Mouse (Mus musculus): ENCODE data around the gene Cd79b. TPM values are rescaled to one million over a fixed set of nuclear protein-coding genes. Genes with fewer than 3 reads are reported as not detected.

Cd79b gene
- total and polyA plus RNA-seq, 2 experiments from 2014 or later = 0.63 to 1.7 TPM

GRCm38 (mm10) chr11:106266431-106266830 lies 48.1 kb downstream of the Cd79b start:
- TF ChIP-seq CTCF (IDR thresholded peaks at IDR 0.05; ENCODE audit: low read depth) = no peak
- no peak overlapping the region for H3K4me3 ChIP-seq (ENCODE audit: low read length)

GRCm38 (mm10) chr11:106265570-106265969 lies 49.0 kb downstream of the Cd79b start:
- Histone ChIP-seq H3K36me3 (ENCODE audit: insufficient read depth, low read length) (peaks cover 52% of the 10 kb centered on the region), H3K9me3 (ENCODE audit: low read length) (no peaks in the 10 kb centered on the region), H3K9ac (replicated peaks; ENCODE audit: low read length) (no peak overlapping the region), H3K27ac (no peak overlapping the region), H3K4me3 (ENCODE audit: low read length) (no peak overlapping the region), H3K4me1 (ENCODE audit: insufficient read depth, low read length) (peaks cover 20% of the 10 kb centered on the region), H3K27me3 (ENCODE audit: insufficient read depth, low read length) (no peaks in the 10 kb centered on the region), H3K4me2 (ENCODE audit: low read depth, low read length) (no peak overlapping the region)
- no peak for TF ChIP-seq CTCF (IDR thresholded peaks at IDR 0.05; ENCODE audit: low read depth)
- ATAC-seq (no peak), DNase-seq (ENCODE audit: low spot score) (no peak)
- 91% methylated on average over 4 of the region's 4 CpGs for WGBS

More at GRCm38 (mm10) chr11:106266431-106266830, 48.1 kb downstream of the Cd79b start:
- no peak for ATAC-seq
- Histone ChIP-seq H3K4me1 (ENCODE audit: insufficient read depth, low read length) (peaks cover 26% of the 10 kb centered on the region), H3K36me3 (ENCODE audit: insufficient read depth, low read length) (peaks cover 51% of the 10 kb centered on the region), H3K27ac (0 out of 2 replicates have a peak overlapping the region, but pooled peaks have one; percentile 76), H3K9ac (replicated peaks; ENCODE audit: low read length) (no peak overlapping the region), H3K27me3 (ENCODE audit: insufficient read depth, low read length) (no peaks in the 10 kb centered on the region), H3K9me3 (ENCODE audit: low read length) (no peaks in the 10 kb centered on the region), H3K4me2 (ENCODE audit: low read depth, low read length) (0 out of 2 replicates have a peak overlapping the region, but pooled peaks have one; percentile 33)
- 91% methylated on average over 10 of the region's 10 CpGs for WGBS
- DNase-seq (ENCODE audit: low spot score) = no peak

GRCm38 (mm10) chr11:106264988-106265387 lies 49.6 kb downstream of the Cd79b start:
- H3K36me3 ChIP-seq (ENCODE audit: insufficient read depth, low read length) = peaks cover 52% of the 10 kb centered on the region
- no peaks in the 10 kb centered on the region for H3K9me3 ChIP-seq (ENCODE audit: low read length)
- peaks cover 15% of the 10 kb centered on the region for H3K4me1 ChIP-seq (ENCODE audit: insufficient read depth, low read length)
- no peak overlapping the region for H3K4me3 ChIP-seq (ENCODE audit: low read length)
- no peak overlapping the region for H3K27ac ChIP-seq
- no peak overlapping the region for H3K4me2 ChIP-seq (ENCODE audit: low read depth, low read length)
- H3K9ac ChIP-seq (replicated peaks; ENCODE audit: low read length) = no peak overlapping the region
- 91% methylated on average over 15 of the region's 15 CpGs for WGBS
- H3K27me3 ChIP-seq (ENCODE audit: insufficient read depth, low read length) = no peaks in the 10 kb centered on the region
- ATAC-seq (no peak), DNase-seq (ENCODE audit: low spot score) (no peak)
- TF ChIP-seq CTCF (IDR thresholded peaks at IDR 0.05; ENCODE audit: low read depth) = no peak

- Histone ChIP-seq H3K9ac (replicated peaks; ENCODE audit: low read length) (no peak overlapping the region), H3K36me3 (ENCODE audit: insufficient read depth, low read length) (peaks cover 52% of the 10 kb centered on the region), H3K27me3 (ENCODE audit: insufficient read depth, low read length) (no peaks in the 10 kb centered on the region), H3K4me2 (ENCODE audit: low read depth, low read length) (no peak overlapping the region), H3K27ac (no peak overlapping the region), H3K4me3 (ENCODE audit: low read length) (no peak overlapping the region), H3K4me1 (ENCODE audit: insufficient read depth, low read length) (peaks cover 14% of the 10 kb centered on the region), H3K9me3 (ENCODE audit: low read length) (no peaks in the 10 kb centered on the region)
- TF ChIP-seq CTCF (IDR thresholded peaks at IDR 0.05; ENCODE audit: low read depth) = no peak
- DNase-seq (ENCODE audit: low spot score) = no peak
- no peak for ATAC-seq
- WGBS = 90% methylated on average over 9 of the region's 9 CpGs
These were observed 50.6 kb downstream of the Cd79b start for GRCm38 (mm10) chr11:106263963-106264362.

Other genes with a start within 250 kb of the Cd79b start
- gene Taco1, start 248.7 kb downstream of the Cd79b start, total RNA-seq (2014; rRNA removed) = 19.4 and 28.9 TPM in 2 replicates
- gene Taco1, start 248.7 kb downstream of the Cd79b start, polyA plus RNA-seq (2015; fragmentation: Nextera tagmentation; extraction: Ambion mirVana) = 6.1 and 6.4 TPM in 2 replicates
- 26.7 and 38.0 TPM in 2 replicates for gene Map3k3, start 230.1 kb downstream of the Cd79b start, total RNA-seq (2014; rRNA removed)
- 8.9 and 9.1 TPM in 2 replicates for gene Map3k3, start 230.1 kb downstream of the Cd79b start, polyA plus RNA-seq (2015; fragmentation: Nextera tagmentation; extraction: Ambion mirVana)
- gene Gm10840, start 153.9 kb downstream of the Cd79b start, total RNA-seq (2014; rRNA removed) = not detected in 2 replicates
- gene Gm10840, start 153.9 kb downstream of the Cd79b start, polyA plus RNA-seq (2015; fragmentation: Nextera tagmentation; extraction: Ambion mirVana) = not detected in 2 replicates
- gene Limd2, start 153.9 kb downstream of the Cd79b start, total RNA-seq (2014; rRNA removed) = 72.2 and 80.6 TPM in 2 replicates
- gene Limd2, start 153.9 kb downstream of the Cd79b start, polyA plus RNA-seq (2015; fragmentation: Nextera tagmentation; extraction: Ambion mirVana) = 120 and 124 TPM in 2 replicates
- gene Strada, start 112.6 kb downstream of the Cd79b start, total RNA-seq (2014; rRNA removed) = 34.1 and 39.2 TPM in 2 replicates
- 23.6 and 25.0 TPM in 2 replicates for gene Strada, start 112.6 kb downstream of the Cd79b start, polyA plus RNA-seq (2015; fragmentation: Nextera tagmentation; extraction: Ambion mirVana)
- 15.2 and 16.9 TPM in 2 replicates for gene Ccdc47, start 98.4 kb downstream of the Cd79b start, total RNA-seq (2014; rRNA removed)
- gene Ccdc47, start 98.4 kb downstream of the Cd79b start, polyA plus RNA-seq (2015; fragmentation: Nextera tagmentation; extraction: Ambion mirVana) = 85.2 TPM in 2 replicates
- gene Ddx42, start 97.8 kb downstream of the Cd79b start, total RNA-seq (2014; rRNA removed) = 34.1 and 38.1 TPM in 2 replicates
- gene Ddx42, start 97.8 kb downstream of the Cd79b start, polyA plus RNA-seq (2015; fragmentation: Nextera tagmentation; extraction: Ambion mirVana) = 61.9 and 62.0 TPM in 2 replicates
- gene Ftsj3, start 58.7 kb downstream of the Cd79b start, total RNA-seq (2014; rRNA removed) = 24.4 and 55.6 TPM in 2 replicates
- 28.5 and 29.4 TPM in 2 replicates for gene Ftsj3, start 58.7 kb downstream of the Cd79b start, polyA plus RNA-seq (2015; fragmentation: Nextera tagmentation; extraction: Ambion mirVana)
- gene Psmc5, start 58.6 kb downstream of the Cd79b start, total RNA-seq (2014; rRNA removed) = 55.4 and 58.9 TPM in 2 replicates
- gene Psmc5, start 58.6 kb downstream of the Cd79b start, polyA plus RNA-seq (2015; fragmentation: Nextera tagmentation; extraction: Ambion mirVana) = 305 and 308 TPM in 2 replicates
- 26.8 and 34.1 TPM in 2 replicates for gene Smarcd2, start 41.8 kb downstream of the Cd79b start, total RNA-seq (2014; rRNA removed)
- gene Smarcd2, start 41.8 kb downstream of the Cd79b start, polyA plus RNA-seq (2015; fragmentation: Nextera tagmentation; extraction: Ambion mirVana) = 10.4 and 12.3 TPM in 2 replicates
- 0.05 and 1.3 TPM in 2 replicates for gene Tcam1, start 38.1 kb downstream of the Cd79b start, total RNA-seq (2014; rRNA removed)
- 0.19 and 0.23 TPM in 2 replicates for gene Tcam1, start 38.1 kb downstream of the Cd79b start, polyA plus RNA-seq (2015; fragmentation: Nextera tagmentation; extraction: Ambion mirVana)
- gene Gh, start 12.9 kb downstream of the Cd79b start, total RNA-seq (2014; rRNA removed) = not detected in 2 replicates
- not detected in 2 replicates for gene Gh, start 12.9 kb downstream of the Cd79b start, polyA plus RNA-seq (2015; fragmentation: Nextera tagmentation; extraction: Ambion mirVana)
- under 0.01 and 0.22 TPM in 2 replicates for gene Scn4a, start 38.5 kb upstream of the Cd79b start, total RNA-seq (2014; rRNA removed)
- gene Scn4a, start 38.5 kb upstream of the Cd79b start, polyA plus RNA-seq (2015; fragmentation: Nextera tagmentation; extraction: Ambion mirVana) = 0.04 TPM in 1 of 2 replicates, not detected in the other
- not detected in 2 replicates for gene Prr29, start 50.7 kb upstream of the Cd79b start, total RNA-seq (2014; rRNA removed)
- not detected in 2 replicates for gene Prr29, start 50.7 kb upstream of the Cd79b start, polyA plus RNA-seq (2015; fragmentation: Nextera tagmentation; extraction: Ambion mirVana)
- 3.8 and 11.4 TPM in 2 replicates for gene Icam2, start 73.3 kb upstream of the Cd79b start, total RNA-seq (2014; rRNA removed)
- 8.4 TPM in 2 replicates for gene Icam2, start 73.3 kb upstream of the Cd79b start, polyA plus RNA-seq (2015; fragmentation: Nextera tagmentation; extraction: Ambion mirVana)
- 8.0 and 11.6 TPM in 2 replicates for gene Ern1, start 173.1 kb upstream of the Cd79b start, total RNA-seq (2014; rRNA removed)
- 3.0 and 3.4 TPM in 2 replicates for gene Ern1, start 173.1 kb upstream of the Cd79b start, polyA plus RNA-seq (2015; fragmentation: Nextera tagmentation; extraction: Ambion mirVana)